Mouse (Mus musculus) liver, embryonic 13.5 days (tissue): ENCODE measurements at regions not wholly inside any gene's neighbourhood (a gene's known extent, or its start where the extent isn't known, plus 50 kb on each side); places are given as distances from the start of the nearest gene placed in this dataset.

Experiments
- ATAC-seq: fragments of 200-750 bp; cut with Nextera tagmentation; 2 replicates; pipeline ENCODE4 v1.8.0; 2017; ENCODE audit warnings: low read depth, mild to moderate bottlenecking, moderate number of reproducible peaks, moderate library complexity
- DNase-seq: peaks from one replicate; pipeline ENCODE4 v3.0.0; 2022
- H3K27ac ChIP-seq: fragments of 300-500 bp; sonication (generic); 2 replicates; pipeline ENCODE4 v1.5.1; 2015; ENCODE audit warnings: moderate library complexity, mild to moderate bottlenecking, inconsistent platforms
- H3K27me3 ChIP-seq: fragments of 300-500 bp; sonication (generic); 2 replicates; pipeline ENCODE4 v1.6.1; 2015; ENCODE audit warnings: mild to moderate bottlenecking, inconsistent platforms
- H3K36me3 ChIP-seq: fragments of 300-500 bp; sonication (generic); 2 replicates; pipeline ENCODE4 v1.6.1; 2015; ENCODE audit warnings: mild to moderate bottlenecking, inconsistent platforms
- H3K4me1 ChIP-seq: fragments of 300-500 bp; sonication (generic); replicated peaks from 2 replicates; pipeline ENCODE4 v1.6.1; 2015; ENCODE audit warnings: inconsistent platforms
- H3K4me2 ChIP-seq: fragments of 300-500 bp; sonication (generic); 2 replicates; pipeline ENCODE4 v1.6.1; 2015; ENCODE audit warnings: inconsistent platforms, mild to moderate bottlenecking, moderate library complexity
- H3K4me3 ChIP-seq: fragments of 300-500 bp; sonication (generic); replicated peaks from 2 replicates; pipeline ENCODE4 v1.5.1; 2015; ENCODE audit warnings: mild to moderate bottlenecking, inconsistent platforms
- H3K9ac ChIP-seq: fragments of 300-500 bp; sonication (generic); 2 replicates; pipeline ENCODE4 v1.6.1; 2015; ENCODE audit warnings: mild to moderate bottlenecking, inconsistent platforms
- H3K9me3 ChIP-seq: fragments of 300-500 bp; sonication (generic); replicated peaks from 2 replicates; pipeline ENCODE4 v1.6.1; 2016; ENCODE audit warnings: inconsistent platforms
- WGBS: fragments of 180-500 bp; shearing (Covaris S2); methylation state at CpG from one replicate; pipeline ENCODE4 v1.1.7; 2015; ENCODE audit not compliant: insufficient replicate concordance; 5-methylcytosine and 5-hydroxymethylcytosine counted together

- no peak for DNase-seq
- Histone ChIP-seq H3K4me2 (no peak overlapping the region), H3K9me3 (no peaks in the 10 kb centered on the region), H3K9ac (no peak overlapping the region), H3K36me3 (no peaks in the 10 kb centered on the region), H3K27ac (no peak overlapping the region), H3K4me1 (no peaks in the 10 kb centered on the region), H3K4me3 (no peak overlapping the region), H3K27me3 (no peaks in the 10 kb centered on the region)
- no peak for ATAC-seq
These were observed 61.7 kb upstream of the Tgfbr2 start for GRCm38 (mm10) chr9:116236836-116237235.

GRCm38 (mm10) chr9:116234170-116234569 is 59.0 kb upstream of the Tgfbr2 start:
- WGBS: 80% methylated on average over 7 of the region's 7 CpGs

GRCm38 (mm10) chr9:116232386-116232785 is 57.2 kb upstream of the Tgfbr2 start:
- 68% methylated on average over 10 of the region's 10 CpGs for WGBS
- H3K4me2 ChIP-seq: no peak overlapping the region
- DNase-seq (no peak), ATAC-seq (no peak)
- no peak overlapping the region for H3K9ac ChIP-seq
- H3K4me3 ChIP-seq: no peak overlapping the region
- no peaks in the 10 kb centered on the region for H3K36me3 ChIP-seq
- no peaks in the 10 kb centered on the region for H3K9me3 ChIP-seq
- no peaks in the 10 kb centered on the region for H3K27me3 ChIP-seq
- H3K27ac ChIP-seq: no peak overlapping the region
- no peaks in the 10 kb centered on the region for H3K4me1 ChIP-seq

More at GRCm38 (mm10) chr9:116234170-116234569, 59.0 kb upstream of the Tgfbr2 start:
- ATAC-seq (no peak), DNase-seq (no peak)
- no peak overlapping the region for H3K4me3 ChIP-seq
- no peaks in the 10 kb centered on the region for H3K27me3 ChIP-seq
- no peak overlapping the region for H3K27ac ChIP-seq
- H3K9me3 ChIP-seq: no peaks in the 10 kb centered on the region
- H3K9ac ChIP-seq: no peak overlapping the region
- no peak overlapping the region for H3K4me2 ChIP-seq
- no peaks in the 10 kb centered on the region for H3K4me1 ChIP-seq
- no peaks in the 10 kb centered on the region for H3K36me3 ChIP-seq

GRCm38 (mm10) chr9:116231351-116232311 is 56.5 kb upstream of the Tgfbr2 start:
- no peak overlapping the region for H3K27ac ChIP-seq
- ATAC-seq (no peak), DNase-seq (no peak)
- no peak overlapping the region for H3K4me2 ChIP-seq
- no peaks in the 10 kb centered on the region for H3K4me1 ChIP-seq
- no peaks in the 10 kb centered on the region for H3K36me3 ChIP-seq
- no peaks in the 10 kb centered on the region for H3K27me3 ChIP-seq
- no peaks in the 10 kb centered on the region for H3K9me3 ChIP-seq
- no peak overlapping the region for H3K4me3 ChIP-seq
- H3K9ac ChIP-seq: no peak overlapping the region
- WGBS: 76% methylated on average over 16 of the region's 16 CpGs

- Histone ChIP-seq H3K36me3 (no peaks in the 10 kb centered on the region), H3K9me3 (no peaks in the 10 kb centered on the region), H3K4me3 (no peak overlapping the region), H3K4me1 (no peaks in the 10 kb centered on the region), H3K27ac (no peak overlapping the region), H3K4me2 (no peak overlapping the region), H3K9ac (no peak overlapping the region), H3K27me3 (no peaks in the 10 kb centered on the region)
- WGBS: 68% methylated on average over 7 of the region's 7 CpGs
- ATAC-seq: no peak
- no peak for DNase-seq
These were observed 55.2 kb upstream of the Tgfbr2 start for GRCm38 (mm10) chr9:116230346-116230745.

GRCm38 (mm10) chr9:116228443-116228842 is 53.3 kb upstream of the Tgfbr2 start:
- Histone ChIP-seq H3K4me2 (no peak overlapping the region), H3K9ac (no peak overlapping the region), H3K27me3 (no peaks in the 10 kb centered on the region), H3K36me3 (no peaks in the 10 kb centered on the region), H3K9me3 (no peaks in the 10 kb centered on the region), H3K4me1 (no peaks in the 10 kb centered on the region), H3K4me3 (no peak overlapping the region), H3K27ac (no peak overlapping the region)
- WGBS: 32% methylated on average over 9 of the region's 9 CpGs
- ATAC-seq (no peak), DNase-seq (no peak)

GRCm38 (mm10) chr9:116227738-116228137 is 52.6 kb upstream of the Tgfbr2 start:
- Histone ChIP-seq H3K4me3 (no peak overlapping the region), H3K27me3 (no peaks in the 10 kb centered on the region), H3K9me3 (no peaks in the 10 kb centered on the region), H3K4me2 (no peak overlapping the region), H3K36me3 (no peaks in the 10 kb centered on the region), H3K9ac (no peak overlapping the region), H3K4me1 (no peaks in the 10 kb centered on the region), H3K27ac (no peak overlapping the region)
- ATAC-seq: no peak
- no peak for DNase-seq
- WGBS: 61% methylated on average over 7 of the region's 7 CpGs
